Mouse (Mus musculus): ENCODE results near the gene Sfn. TPM values are rescaled to one million over a fixed set of nuclear protein-coding genes. Genes with fewer than 3 reads are reported as not detected.
A peak's percentile ranks its signal among the peaks of the same experiment; 100 is the strongest.

The Sfn gene
- polyA plus RNA-seq, 1 experiment, result 0.06 TPM

DNA sequence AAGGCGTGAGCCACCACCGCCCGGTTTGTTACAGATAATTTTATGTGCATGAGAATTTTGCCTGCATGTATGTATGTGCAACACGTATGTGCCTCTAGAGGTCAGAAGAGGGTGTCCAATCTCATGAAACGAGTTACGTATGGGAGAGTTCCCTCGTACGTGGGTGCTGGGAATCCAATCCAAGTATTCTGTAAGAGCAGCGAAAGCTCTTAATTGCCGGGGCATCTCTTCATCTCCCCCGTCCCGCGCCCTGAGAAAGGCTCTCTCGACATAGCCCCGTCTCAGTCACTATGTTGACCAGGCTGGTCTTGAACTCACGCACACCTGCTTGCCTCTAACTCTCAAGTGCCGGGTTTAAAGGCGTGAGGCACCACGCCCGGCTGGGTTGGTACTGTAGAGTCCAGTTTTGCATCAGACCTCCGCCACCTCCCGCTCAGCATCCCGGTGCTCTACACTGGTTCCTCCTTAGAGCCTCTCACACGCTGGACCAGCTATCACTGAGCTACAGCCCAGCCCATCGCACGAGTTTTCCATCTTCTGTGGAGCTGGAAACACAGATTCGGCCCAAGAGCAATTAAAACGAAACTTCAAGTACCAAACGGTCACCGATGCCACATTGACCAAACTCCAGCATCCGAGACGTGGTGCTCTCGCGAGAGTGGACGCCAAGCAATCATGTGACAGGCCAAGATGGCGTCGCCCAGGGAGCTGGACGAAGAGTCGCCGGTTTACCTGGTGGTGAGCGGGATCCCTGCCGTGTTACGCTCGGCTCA, 27.7 kb downstream of the Sfn start, which contains the start of gene Gpatch3:
TSS of gene Gpatch3 (plus strand) at position 676 of the 773 bp plus-strand sequence.
- TF ChIP-seq TAL1 (IDR thresholded peaks at IDR 0.05; ENCODE audit: low read length) (no peak), GATA1 (IDR thresholded peaks at IDR 0.05; ENCODE audit: low read length) (no peak)
- peak within 1 kb of the TSS; percentile 88 for H3K4me3 ChIP-seq (replicated peaks)
- H3K36me3 ChIP-seq (ENCODE audit: control insufficient read depth), result peaks cover 17% of the 10 kb centered on the region
- H3K27me3 ChIP-seq (ENCODE audit: control insufficient read depth), result no peaks in the 10 kb centered on the region
- 0 out of 2 replicates have a peak, but pooled peaks cover 2% of the 10 kb centered on the region for H3K9me3 ChIP-seq (ENCODE audit: control insufficient read depth, low read length)
- peaks cover 26% of the 10 kb centered on the region for H3K4me1 ChIP-seq (ENCODE audit: control insufficient read depth)

DNA sequence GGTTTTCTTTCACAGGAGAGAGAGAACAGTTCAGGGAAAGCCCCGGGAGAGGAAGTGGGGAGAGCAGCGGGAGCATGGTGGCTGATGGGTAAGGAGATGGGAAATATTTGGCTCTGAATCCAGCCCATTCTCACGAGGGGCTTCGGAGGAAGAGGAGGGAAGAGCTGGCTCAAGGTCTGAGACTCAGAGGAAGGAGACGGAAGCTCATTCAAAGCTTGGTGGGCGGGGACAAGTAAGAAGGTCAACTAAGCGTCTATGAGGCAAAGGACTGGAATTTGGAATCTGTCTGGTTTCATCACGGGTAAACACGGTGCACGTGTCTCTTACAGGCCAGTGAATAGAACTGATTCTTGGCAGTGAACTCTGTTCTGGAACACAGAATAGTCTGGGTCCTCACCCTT, 31.9 kb downstream of the Sfn start:
- H3K4me3 ChIP-seq (replicated peaks), result no peak overlapping the region
- no peaks in the 10 kb centered on the region for H3K36me3 ChIP-seq (ENCODE audit: control insufficient read depth)
- peaks cover 14% of the 10 kb centered on the region for H3K4me1 ChIP-seq (ENCODE audit: control insufficient read depth)
- TF ChIP-seq TAL1 (IDR thresholded peaks at IDR 0.05; ENCODE audit: low read length) (no peak), GATA1 (IDR thresholded peaks at IDR 0.05; ENCODE audit: low read length) (no peak)
- 0 out of 2 replicates have a peak, but pooled peaks cover 2% of the 10 kb centered on the region for H3K9me3 ChIP-seq (ENCODE audit: control insufficient read depth, low read length)
- no peaks in the 10 kb centered on the region for H3K27me3 ChIP-seq (ENCODE audit: control insufficient read depth)

DNA sequence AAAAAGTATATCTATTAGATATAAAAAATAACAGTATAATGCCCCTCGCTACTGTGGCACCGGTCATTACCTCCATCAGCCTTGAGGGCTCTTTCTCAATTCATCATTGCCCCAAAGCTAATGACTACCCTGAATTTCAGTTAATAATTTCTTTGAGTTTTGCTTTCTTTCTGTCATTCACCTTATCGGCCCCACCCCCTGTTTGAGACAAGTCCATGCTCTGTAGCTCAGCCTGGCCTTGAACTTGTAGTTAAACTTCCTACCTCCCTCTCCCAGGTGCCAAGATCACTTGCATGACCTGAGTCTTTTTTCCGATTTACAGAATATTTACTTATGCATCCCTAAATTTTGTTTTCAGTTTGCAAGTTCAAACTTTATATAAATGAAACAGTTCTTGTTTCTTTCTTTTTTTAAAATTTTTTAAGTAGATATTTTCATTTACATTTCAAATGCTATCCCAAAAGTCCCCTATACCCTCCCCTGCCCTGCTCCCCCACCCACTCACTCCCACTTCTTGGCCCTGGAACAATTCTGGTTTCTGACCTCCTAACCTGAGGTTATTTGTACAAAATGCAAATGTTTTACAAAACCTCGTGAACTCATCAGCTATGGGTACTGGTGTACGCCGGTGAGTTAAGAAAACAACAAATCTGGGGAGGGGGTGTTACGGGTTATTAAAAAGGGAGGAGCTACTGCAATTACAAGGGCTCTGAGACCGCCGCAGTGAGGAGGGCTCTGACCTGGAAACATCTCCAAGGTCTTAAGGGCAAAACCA, 32.5 kb downstream of the Sfn start:
- TF ChIP-seq TAL1 (IDR thresholded peaks at IDR 0.05; ENCODE audit: low read length) (no peak), GATA1 (IDR thresholded peaks at IDR 0.05; ENCODE audit: low read length) (no peak)
- H3K36me3 ChIP-seq (ENCODE audit: control insufficient read depth), result no peaks in the 10 kb centered on the region

DNA sequence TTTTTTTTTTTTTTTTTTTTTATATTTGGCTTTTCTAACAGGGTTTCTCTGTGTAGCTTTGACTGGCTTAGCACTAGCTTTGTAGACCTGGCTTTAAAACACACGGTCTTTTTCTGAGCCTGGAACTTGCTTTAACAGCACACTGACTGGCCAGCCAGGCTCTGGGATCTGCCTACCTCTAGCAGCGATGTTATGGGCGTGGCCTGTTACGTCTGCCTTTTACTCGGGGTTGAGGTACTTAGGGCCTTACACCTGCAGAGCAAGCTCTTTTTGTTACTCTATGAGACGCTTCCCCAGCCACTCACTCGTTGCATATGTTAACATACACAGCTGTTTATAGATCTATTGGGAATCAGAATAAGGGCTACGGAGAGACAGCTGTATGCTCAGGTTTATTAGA, 34.7 kb downstream of the Sfn start:
- Histone ChIP-seq H3K27me3 (ENCODE audit: control insufficient read depth) (no peaks in the 10 kb centered on the region), H3K4me1 (ENCODE audit: control insufficient read depth) (no peaks in the 10 kb centered on the region), H3K36me3 (ENCODE audit: control insufficient read depth) (no peaks in the 10 kb centered on the region), H3K4me3 (replicated peaks) (no peak overlapping the region), H3K9me3 (ENCODE audit: control insufficient read depth, low read length) (peaks cover 5% of the 10 kb centered on the region; the same call in 1 of the 2 replicates)
- TF ChIP-seq TAL1 (IDR thresholded peaks at IDR 0.05; ENCODE audit: low read length) (no peak), GATA1 (IDR thresholded peaks at IDR 0.05; ENCODE audit: low read length) (no peak)

More for the DNA sequence above, 32.5 kb downstream of the Sfn start:
- H3K9me3 ChIP-seq (ENCODE audit: control insufficient read depth, low read length), result peaks cover 3% of the 10 kb centered on the region; the same call in 1 of the 2 replicates
- peaks cover 10% of the 10 kb centered on the region for H3K4me1 ChIP-seq (ENCODE audit: control insufficient read depth)
- no peaks in the 10 kb centered on the region for H3K27me3 ChIP-seq (ENCODE audit: control insufficient read depth)
- no peak overlapping the region for H3K4me3 ChIP-seq (replicated peaks)

DNA sequence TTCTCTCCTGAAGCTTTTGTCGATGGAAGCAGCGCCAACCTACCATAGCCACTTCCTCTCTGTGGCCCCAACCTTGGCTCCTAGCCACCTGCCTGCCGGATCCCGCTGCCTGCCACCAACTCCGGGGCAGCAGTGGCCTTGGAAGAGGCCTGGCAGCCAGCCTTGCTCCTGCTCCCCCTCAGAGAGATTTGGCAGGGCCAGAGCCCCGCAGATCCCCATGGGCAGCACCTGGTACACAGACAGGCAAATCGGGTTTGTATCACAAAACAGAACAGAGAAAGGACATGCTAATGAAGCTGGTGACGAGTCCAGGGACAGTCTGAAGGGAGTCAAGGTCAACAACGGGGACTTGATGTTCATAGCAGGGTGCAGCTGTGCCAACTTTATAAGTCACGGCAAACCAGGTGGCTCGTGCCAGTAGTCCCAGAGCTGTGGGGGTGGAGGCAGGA, 38.8 kb downstream of the Sfn start:
- TF ChIP-seq TAL1 (IDR thresholded peaks at IDR 0.05; ENCODE audit: low read length) (no peak), GATA1 (IDR thresholded peaks at IDR 0.05; ENCODE audit: low read length) (no peak)
- H3K4me3 ChIP-seq (replicated peaks), result no peak overlapping the region
- H3K36me3 ChIP-seq (ENCODE audit: control insufficient read depth), result no peaks in the 10 kb centered on the region
- no peaks in the 10 kb centered on the region for H3K4me1 ChIP-seq (ENCODE audit: control insufficient read depth)
- no peaks in the 10 kb centered on the region for H3K27me3 ChIP-seq (ENCODE audit: control insufficient read depth)
- peaks cover 3% of the 10 kb centered on the region; the same call in 1 of the 2 replicates for H3K9me3 ChIP-seq (ENCODE audit: control insufficient read depth, low read length)

DNA sequence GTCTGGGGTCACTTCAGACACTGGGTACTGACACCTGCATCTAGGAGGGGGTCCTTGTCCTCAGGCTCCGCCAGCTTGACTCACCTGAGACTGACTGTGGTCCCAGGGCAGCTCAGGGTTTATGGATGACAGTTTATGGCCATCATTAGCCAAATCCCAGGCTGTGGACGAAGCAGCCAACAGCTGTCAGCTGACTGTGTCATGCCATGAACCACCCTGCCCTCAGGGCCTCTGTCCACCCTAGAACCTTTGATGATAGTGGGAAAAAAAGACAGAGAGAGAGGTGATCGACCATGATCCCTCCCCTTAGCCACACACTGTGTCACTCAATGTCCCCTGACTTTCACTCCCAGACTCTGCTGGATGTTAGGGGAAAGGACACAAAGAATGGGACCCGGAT, 40.3 kb downstream of the Sfn start:
- no peaks in the 10 kb centered on the region for H3K36me3 ChIP-seq (ENCODE audit: control insufficient read depth)
- no peaks in the 10 kb centered on the region for H3K27me3 ChIP-seq (ENCODE audit: control insufficient read depth)
- H3K4me3 ChIP-seq (replicated peaks), result no peak overlapping the region
- TF ChIP-seq TAL1 (IDR thresholded peaks at IDR 0.05; ENCODE audit: low read length), result no peak
- no peak for TF ChIP-seq GATA1 (IDR thresholded peaks at IDR 0.05; ENCODE audit: low read length)
- peaks cover 3% of the 10 kb centered on the region; the same call in 1 of the 2 replicates for H3K9me3 ChIP-seq (ENCODE audit: control insufficient read depth, low read length)
- H3K4me1 ChIP-seq (ENCODE audit: control insufficient read depth), result no peaks in the 10 kb centered on the region

DNA sequence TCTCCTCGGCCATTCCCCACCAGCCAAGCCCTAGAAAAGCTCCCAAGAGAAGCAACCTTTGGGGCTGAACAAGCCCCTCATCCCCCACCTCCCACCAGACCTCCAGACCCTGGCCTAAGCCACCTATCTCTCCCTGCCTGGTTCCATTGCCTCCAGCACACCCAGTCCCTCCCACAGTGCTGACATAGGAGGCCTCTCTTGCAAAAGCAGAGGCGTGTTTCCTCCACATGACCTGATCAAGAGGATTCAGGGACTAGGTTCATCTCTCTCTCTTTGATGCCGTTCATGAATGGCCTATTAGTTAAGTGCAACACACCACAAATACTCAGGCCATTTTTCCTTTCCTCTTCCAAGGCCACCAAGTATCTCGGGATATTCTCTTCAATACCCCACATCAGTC, 42.1 kb downstream of the Sfn start:
- Histone ChIP-seq H3K4me3 (replicated peaks) (no peak overlapping the region), H3K36me3 (ENCODE audit: control insufficient read depth) (no peaks in the 10 kb centered on the region), H3K4me1 (ENCODE audit: control insufficient read depth) (no peaks in the 10 kb centered on the region), H3K27me3 (ENCODE audit: control insufficient read depth) (peaks cover 7% of the 10 kb centered on the region; the same call in 1 of the 2 replicates), H3K9me3 (ENCODE audit: control insufficient read depth, low read length) (peaks cover 3% of the 10 kb centered on the region; the same call in 1 of the 2 replicates)
- TF ChIP-seq TAL1 (IDR thresholded peaks at IDR 0.05; ENCODE audit: low read length) (no peak), GATA1 (IDR thresholded peaks at IDR 0.05; ENCODE audit: low read length) (no peak)

DNA sequence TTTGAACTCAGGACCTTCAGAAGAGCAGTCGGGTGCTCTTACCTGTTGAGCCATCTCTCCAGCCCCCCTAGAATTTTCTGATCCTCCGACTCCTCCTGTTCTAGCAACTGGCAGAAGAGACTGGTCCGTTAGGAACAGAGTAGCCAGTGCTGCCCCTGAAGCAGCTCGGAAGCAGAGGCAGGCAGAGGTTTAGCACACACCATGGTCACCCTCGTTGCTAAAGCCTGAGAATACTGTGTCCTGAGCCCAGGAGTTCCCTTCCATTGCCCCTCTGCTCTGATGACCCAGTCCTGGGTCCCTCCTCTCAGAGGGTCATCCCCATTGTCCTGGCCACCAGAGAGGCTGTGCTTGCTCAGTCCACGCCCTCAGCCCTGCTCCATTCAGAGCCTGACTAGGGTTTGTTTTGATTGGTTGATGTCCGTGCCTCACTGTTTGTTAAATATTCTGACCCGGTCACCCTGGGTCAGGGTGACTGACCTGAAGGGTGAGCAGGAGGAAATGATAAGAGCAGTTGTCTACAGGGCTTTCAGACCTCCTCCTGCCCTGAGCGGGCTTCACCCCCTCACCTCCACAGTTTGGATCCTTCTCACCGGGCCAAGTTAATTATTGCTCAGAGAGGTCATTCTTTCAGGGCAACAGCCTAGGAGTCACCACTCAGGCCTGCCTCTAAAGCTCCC, 44.8 kb downstream of the Sfn start:
- Histone ChIP-seq H3K36me3 (ENCODE audit: control insufficient read depth) (no peaks in the 10 kb centered on the region), H3K9me3 (ENCODE audit: control insufficient read depth, low read length) (no peaks in the 10 kb centered on the region), H3K4me3 (replicated peaks) (no peak overlapping the region), H3K27me3 (ENCODE audit: control insufficient read depth) (peaks cover 14% of the 10 kb centered on the region; the same call in 1 of the 2 replicates), H3K4me1 (ENCODE audit: control insufficient read depth) (peaks cover 3% of the 10 kb centered on the region)
- TF ChIP-seq TAL1 (IDR thresholded peaks at IDR 0.05; ENCODE audit: low read length), result no peak
- no peak for TF ChIP-seq GATA1 (IDR thresholded peaks at IDR 0.05; ENCODE audit: low read length)
